Mouse (Mus musculus) heart, postnatal 0 days (tissue): ENCODE measurements around the gene Ncapg2. TPM values are rescaled to one million over a fixed set of nuclear protein-coding genes. Genes with fewer than 3 reads are reported as not detected.

Experiments
- ATAC-seq: fragments of 200-750 bp; cut with Nextera tagmentation; 2 replicates; pipeline ENCODE4 v1.8.0; 2017; ENCODE audit warnings: low read depth, moderate number of reproducible peaks, moderate library complexity; ENCODE audit not compliant: insufficient read depth
- DNase-seq: peaks from one replicate; pipeline ENCODE4 v3.0.0-alpha.2; 2016; ENCODE audit warnings: low spot score
- H3K27ac ChIP-seq: fragments of 300-500 bp; sonication (generic); 2 replicates; pipeline ENCODE4 v1.5.1; 2014; ENCODE audit warnings: low read depth, mild to moderate bottlenecking
- H3K27me3 ChIP-seq: fragments of 300-500 bp; sonication (generic); 2 replicates; pipeline ENCODE4 v1.6.1; 2014; ENCODE audit warnings: low read length, mixed read lengths; ENCODE audit not compliant: control insufficient read depth, insufficient read depth
- H3K36me3 ChIP-seq: fragments of 300-500 bp; sonication (generic); replicated peaks from 2 replicates; pipeline ENCODE4 v1.6.1; 2014; ENCODE audit warnings: low read length, mixed read lengths; ENCODE audit not compliant: control insufficient read depth, insufficient read depth
- H3K4me1 ChIP-seq: fragments of 300-500 bp; sonication (generic); 2 replicates; pipeline ENCODE4 v1.6.1; 2014; ENCODE audit warnings: antibody characterized with exemption; ENCODE audit not compliant: control insufficient read depth, insufficient read depth
- H3K4me2 ChIP-seq: fragments of 300-500 bp; sonication (generic); 2 replicates; pipeline ENCODE4 v1.6.1; 2014; ENCODE audit warnings: low read depth, mild to moderate bottlenecking, low read length, moderate library complexity
- H3K4me3 ChIP-seq: fragments of 300-500 bp; sonication (generic); 2 replicates; pipeline ENCODE4 v1.5.1; 2014; ENCODE audit warnings: low read depth, low read length
- H3K9ac ChIP-seq: fragments of 300-500 bp; sonication (generic); replicated peaks from 2 replicates; pipeline ENCODE4 v1.6.1; 2014; ENCODE audit warnings: low read depth, low read length, mixed read lengths
- H3K9me3 ChIP-seq: fragments of 300-500 bp; sonication (generic); replicated peaks from 2 replicates; pipeline ENCODE4 v1.6.1; 2016; ENCODE audit warnings: low read length; ENCODE audit not compliant: control insufficient read depth
- CTCF ChIP-seq: IDR thresholded peaks from 2 replicates; pipeline ENCODE4 v1.5.1; 2016; ENCODE audit warnings: antibody characterized with exemption, control low read depth, low read depth
- EP300 ChIP-seq: IDR thresholded peaks from 2 replicates; pipeline ENCODE4 v1.6.1; 2016; ENCODE audit warnings: antibody characterized with exemption, low read depth
- WGBS: fragments of 180-500 bp; shearing (Covaris S2); extraction: QIAGEN DNeasy Blood & Tissue Kit; methylation state at CpG from one replicate; pipeline ENCODE4 v1.1.7; 2014; 5-methylcytosine and 5-hydroxymethylcytosine counted together
- polyA plus RNA-seq: library from polyadenylated mRNA; unstranded; fragments of >200 nt; fragmentation: Nextera tagmentation; extraction: Ambion mirVana; gene quantifications from 2 replicates; pipeline ENCODE4 v1.2.1, GENCODE M21; 2015
- total RNA-seq: library from RNA; depleted of rRNA; stranded (reverse); fragments of >200 nt; gene quantifications from 2 replicates; pipeline ENCODE4 v1.2.3, GENCODE M21; 2014; ENCODE audit warnings: low replicate concordance; rRNA removed

Gene Ncapg2
- total and polyA plus RNA-seq, 2 experiments from 2014 or later, result 7.1 to 24.0 TPM

GRCm38 (mm10) chr12:116498666-116499065 lies 93.5 kb downstream of the Ncapg2 start:
- Histone ChIP-seq H3K36me3 (no peaks in the 10 kb centered on the region), H3K27me3 (no peaks in the 10 kb centered on the region), H3K27ac (no peak overlapping the region), H3K4me1 (0 out of 2 replicates have a peak, but pooled peaks cover 6% of the 10 kb centered on the region), H3K4me3 (no peak overlapping the region), H3K4me2 (no peak overlapping the region), H3K9me3 (no peaks in the 10 kb centered on the region), H3K9ac (no peak overlapping the region)
- no peak for TF ChIP-seq EP300
- no peak for TF ChIP-seq CTCF
- ATAC-seq, result no peak
- DNase-seq, result no peak

GRCm38 (mm10) chr12:116500652-116501051 lies 95.5 kb downstream of the Ncapg2 start:
- ATAC-seq (no peak), DNase-seq (no peak)
- Histone ChIP-seq H3K4me3 (no peak overlapping the region), H3K4me1 (0 out of 2 replicates have a peak, but pooled peaks cover 6% of the 10 kb centered on the region), H3K4me2 (no peak overlapping the region), H3K9me3 (no peaks in the 10 kb centered on the region), H3K36me3 (no peaks in the 10 kb centered on the region), H3K9ac (no peak overlapping the region), H3K27ac (no peak overlapping the region), H3K27me3 (no peaks in the 10 kb centered on the region)
- 79% methylated on average over 11 of the region's 11 CpGs for WGBS
- TF ChIP-seq EP300 (no peak), CTCF (no peak)

- Histone ChIP-seq H3K9ac (no peak overlapping the region), H3K4me3 (no peak overlapping the region), H3K4me2 (no peak overlapping the region), H3K27ac (no peak overlapping the region), H3K36me3 (no peaks in the 10 kb centered on the region), H3K9me3 (no peaks in the 10 kb centered on the region), H3K27me3 (no peaks in the 10 kb centered on the region), H3K4me1 (no peaks in the 10 kb centered on the region)
- DNase-seq (no peak), ATAC-seq (no peak)
- TF ChIP-seq CTCF, result no peak
- no peak for TF ChIP-seq EP300
- 64% methylated on average over 1 of the region's 1 CpGs for WGBS
Observed at GRCm38 (mm10) chr12:116512482-116512881, 107.3 kb downstream of the Ncapg2 start.

Other genes starting within 250 kb of the Ncapg2 start
- 1.5 TPM in 1 of 2 replicates, not detected in the other for gene Wdr60, start 142.4 kb upstream of the Ncapg2 start, total RNA-seq
- gene Wdr60, start 142.4 kb upstream of the Ncapg2 start, polyA plus RNA-seq, result 3.1 and 3.5 TPM in 2 replicates
- gene Gm11027, start 130.0 kb upstream of the Ncapg2 start, total RNA-seq, result not detected in 2 replicates
- not detected in 2 replicates for gene Gm11027, start 130.0 kb upstream of the Ncapg2 start, polyA plus RNA-seq
- gene Esyt2, start 124.2 kb upstream of the Ncapg2 start, total RNA-seq, result 32.2 and 33.7 TPM in 2 replicates
- gene Esyt2, start 124.2 kb upstream of the Ncapg2 start, polyA plus RNA-seq, result 7.4 TPM in 2 replicates
- 0.04 TPM in 1 of 2 replicates, not detected in the other for gene Ptprn2, start 80.3 kb downstream of the Ncapg2 start, total RNA-seq
- gene Ptprn2, start 80.3 kb downstream of the Ncapg2 start, polyA plus RNA-seq, result not detected in 2 replicates